Mouse (Mus musculus): ENCODE results near the gene Dpm2.
A peak's percentile ranks its signal among the peaks of the same experiment; 100 is the strongest.

The Dpm2 gene

DNA sequence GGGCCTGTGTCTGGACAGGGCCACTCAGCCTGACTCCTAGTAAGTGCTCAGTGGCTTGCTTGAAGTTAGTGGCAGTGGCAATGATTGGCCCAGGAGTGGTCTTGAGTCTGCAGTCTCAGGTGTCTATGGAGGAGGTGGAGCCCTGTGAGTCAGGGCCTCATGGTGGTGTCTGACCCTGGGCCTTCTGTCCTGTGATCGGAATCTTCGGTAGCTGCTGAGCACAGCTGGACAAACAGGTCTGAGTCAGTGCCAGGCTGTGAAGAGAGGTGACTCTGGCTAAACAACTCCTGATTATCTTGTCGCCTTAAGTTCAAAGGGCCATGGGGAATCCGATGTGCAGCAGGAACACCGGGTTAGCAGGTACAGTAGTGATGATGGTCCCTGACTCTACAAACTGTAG lies 23.3 kb upstream of the Dpm2 start:
- DNase-seq = no peak

- DNase-seq = peak in 1 of 2 experiments; percentile 59
These were observed 22.5 kb upstream of the Dpm2 start for GRCm38 (mm10) chr2:32547964-32548739.

DNA sequence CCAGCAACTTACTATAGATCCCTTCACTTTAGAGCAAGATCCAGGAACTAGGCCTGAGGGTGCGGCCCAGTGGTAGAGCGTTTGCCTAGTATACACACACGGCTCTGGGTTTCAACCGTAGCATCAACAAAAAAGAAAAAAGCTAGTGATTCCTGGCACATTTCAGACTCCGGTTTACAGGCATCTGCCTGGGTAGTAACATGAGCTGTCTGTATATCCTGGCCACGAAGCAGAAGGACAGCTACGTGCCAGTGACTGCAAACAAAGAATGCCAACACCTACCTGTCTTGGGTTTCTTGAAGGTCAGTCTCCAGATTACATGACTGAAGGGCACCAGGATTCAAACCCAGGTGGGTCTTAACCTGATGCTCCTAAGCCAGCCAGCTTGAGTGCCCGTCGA lies 21.5 kb upstream of the Dpm2 start:
- DNase-seq = no peak

DNA sequence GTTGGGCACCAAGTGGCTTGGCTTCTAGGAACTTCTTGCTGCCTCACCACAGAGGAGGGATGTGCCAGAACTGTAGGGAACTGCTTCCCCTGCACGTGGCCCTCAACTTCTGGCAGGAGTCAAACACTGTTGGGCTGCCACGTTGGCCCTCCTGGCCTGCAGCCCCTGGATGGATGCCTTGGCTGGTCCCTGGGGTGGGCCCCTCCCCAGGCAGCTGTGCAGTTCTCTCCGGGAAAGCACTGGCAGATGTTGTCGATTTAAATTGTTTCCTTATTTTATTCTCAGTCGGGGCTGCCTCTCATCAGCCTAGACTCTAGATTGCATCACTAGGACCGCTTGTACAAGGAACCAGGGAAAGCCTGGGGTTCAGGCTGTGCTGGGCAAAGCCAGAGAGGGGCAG lies 20.9 kb upstream of the Dpm2 start:
- DNase-seq = no peak

- no peak for DNase-seq
These were observed 19.4 kb upstream of the Dpm2 start for GRCm38 (mm10) chr2:32551236-32551635.

- DNase-seq = no peak
These were observed 17.0 kb upstream of the Dpm2 start for GRCm38 (mm10) chr2:32553592-32554148.

GRCm38 (mm10) chr2:32555484-32555883 lies 15.2 kb upstream of the Dpm2 start:
- no peak for DNase-seq

DNA sequence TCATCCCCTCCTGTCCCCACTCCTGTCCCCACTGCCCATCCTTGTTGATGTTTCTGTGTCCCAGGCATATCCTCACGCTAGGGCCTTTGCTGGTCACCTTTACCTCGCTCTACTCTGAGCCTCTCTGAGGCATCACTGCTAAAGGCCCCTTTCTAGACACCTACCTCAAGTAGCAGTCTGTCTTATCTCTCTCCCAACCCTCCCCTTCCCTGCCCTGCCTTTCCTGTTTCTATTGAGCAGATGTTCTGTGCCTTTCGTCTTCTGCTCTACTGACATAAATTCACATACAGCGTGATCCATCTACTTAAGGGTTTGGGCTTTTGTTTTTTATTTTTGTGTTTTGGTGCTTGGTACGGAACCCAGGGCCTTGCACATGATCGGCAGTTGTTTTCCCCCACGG lies 14.6 kb upstream of the Dpm2 start:
- DNase-seq = no peak

- DNase-seq = no peak
These were observed 11.1 kb upstream of the Dpm2 start for GRCm38 (mm10) chr2:32559570-32559969.

DNA sequence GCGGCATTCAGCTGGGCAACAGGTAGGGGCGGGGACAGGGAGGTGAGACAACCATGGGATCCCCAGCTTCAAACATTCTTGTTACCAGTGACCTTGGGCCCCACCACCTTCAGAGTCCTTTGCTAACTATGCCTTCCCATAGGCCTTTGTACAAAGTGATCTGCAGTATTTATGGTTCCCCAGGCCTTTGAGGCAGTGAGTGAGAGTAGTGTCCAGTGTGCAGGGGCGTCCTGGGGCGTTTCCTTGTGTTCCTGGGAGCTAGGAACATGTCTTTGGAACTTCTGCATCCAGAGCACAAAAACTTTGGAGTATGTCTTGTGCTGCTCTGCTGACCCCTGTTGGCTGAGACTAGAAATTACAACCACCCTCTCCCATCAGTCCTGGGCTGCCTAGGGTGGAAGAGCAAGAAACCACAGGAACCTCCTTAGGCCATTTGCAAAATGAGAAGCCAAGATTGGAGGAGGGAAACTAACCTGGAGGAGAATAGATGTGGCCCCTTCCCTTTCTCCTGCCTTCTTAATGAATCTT lies 4.1 kb upstream of the Dpm2 start:
- peak; percentile 73 to 79 for DNase-seq

- DNase-seq = peak; percentile 56 to 79
These were observed 2.5 kb upstream of the Dpm2 start for GRCm38 (mm10) chr2:32568149-32568548.

GRCm38 (mm10) chr2:32568941-32569340 lies 1.7 kb upstream of the Dpm2 start:
- no peak for DNase-seq

DNA sequence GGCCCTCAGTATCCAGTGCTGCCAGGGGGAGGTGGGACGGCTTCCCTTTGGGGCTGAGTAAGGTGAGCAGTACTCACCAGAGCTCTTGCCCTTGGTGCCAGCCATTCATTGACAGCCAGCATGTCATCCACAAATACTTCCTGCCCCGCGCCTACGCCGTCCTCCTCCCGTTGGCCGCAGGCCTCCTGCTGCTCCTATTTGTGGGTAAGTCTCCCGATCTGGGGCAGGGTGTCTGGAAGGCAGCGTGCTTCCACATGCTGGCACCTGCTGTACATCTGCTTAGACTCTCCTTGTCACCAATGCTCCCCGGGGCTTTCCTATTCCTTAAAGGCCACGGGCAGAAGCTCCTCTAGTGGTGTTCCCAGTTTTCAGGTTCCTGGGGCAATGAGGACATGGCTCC lies 1.5 kb downstream of the Dpm2 start:
- no peak for DNase-seq

GRCm38 (mm10) chr2:32574497-32574896 lies 3.8 kb downstream of the Dpm2 start, which contains the start of gene Pip5kl1:
TSS of gene Pip5kl1 (plus strand) at chr2:32574797.
- DNase-seq = no peak

DNA sequence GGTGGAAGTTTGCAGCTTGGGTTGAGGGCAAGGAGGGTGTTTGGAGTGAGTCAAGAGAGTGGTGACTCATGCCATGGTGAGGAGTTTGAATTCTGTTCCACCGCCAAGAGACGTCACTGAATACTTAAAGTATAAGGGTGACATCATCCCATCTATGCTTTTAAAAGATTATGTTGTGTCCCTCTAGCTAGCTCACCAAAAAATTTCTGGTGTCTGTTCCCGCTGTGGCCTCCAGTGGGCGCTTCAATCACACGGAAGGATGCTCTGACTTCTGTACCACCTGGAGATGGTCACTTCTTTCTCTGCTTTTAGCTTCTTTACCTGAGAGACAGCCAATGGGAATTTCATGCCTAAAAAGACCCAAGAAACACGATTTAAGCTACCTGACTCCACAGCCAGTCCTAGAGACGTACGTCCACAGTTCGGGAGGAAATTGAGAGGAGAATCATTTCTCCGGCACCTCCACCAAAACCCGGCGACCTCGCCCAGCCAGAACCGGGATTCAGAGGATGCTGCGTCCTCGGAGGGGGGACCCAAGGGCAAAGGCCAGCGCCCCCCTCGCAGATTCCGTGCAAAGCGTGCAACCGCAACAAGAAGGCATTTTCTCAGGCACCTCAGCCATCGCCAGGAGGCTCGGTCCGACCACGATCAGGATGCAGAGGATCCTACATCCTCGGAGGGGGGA lies 4.4 kb downstream of the Dpm2 start:
- DNase-seq = peak; percentile 85 to 88

DNA sequence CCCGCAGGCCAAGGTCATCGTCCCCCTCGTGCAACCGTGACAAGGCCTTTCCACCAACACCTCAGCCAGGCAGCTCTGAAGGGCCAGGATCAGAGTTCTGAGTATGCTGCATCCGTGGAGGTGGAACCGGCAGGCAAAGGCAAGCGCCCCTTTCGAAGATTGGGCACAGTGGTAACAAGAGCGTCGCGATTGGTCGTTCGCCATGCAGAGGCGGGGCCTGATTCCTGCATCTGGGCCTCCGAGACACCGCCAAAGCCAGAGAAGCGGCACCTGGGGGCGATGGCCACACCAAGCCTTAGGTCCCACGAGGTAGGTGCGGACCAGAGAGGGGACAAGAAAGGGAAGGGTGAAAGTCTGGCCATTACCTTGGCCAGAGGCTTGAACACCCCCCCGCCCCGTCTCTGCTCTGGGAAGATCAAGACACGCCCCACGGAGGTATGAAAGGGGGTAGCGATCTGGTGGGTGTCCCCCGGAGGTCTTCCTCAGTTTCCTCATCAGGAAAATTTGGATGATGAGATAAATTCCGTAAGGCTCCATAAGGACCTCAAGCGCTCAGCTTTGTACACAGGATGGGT lies 5.0 kb downstream of the Dpm2 start, which contains the start of gene 9430097D07Rik:
TSS of gene 9430097D07Rik (minus strand) at position 99 of the 575 bp plus-strand sequence.
- peak; percentile 83 to 88 for DNase-seq

- no peak for DNase-seq
These were observed 5.9 kb downstream of the Dpm2 start for GRCm38 (mm10) chr2:32576532-32576931.

DNA sequence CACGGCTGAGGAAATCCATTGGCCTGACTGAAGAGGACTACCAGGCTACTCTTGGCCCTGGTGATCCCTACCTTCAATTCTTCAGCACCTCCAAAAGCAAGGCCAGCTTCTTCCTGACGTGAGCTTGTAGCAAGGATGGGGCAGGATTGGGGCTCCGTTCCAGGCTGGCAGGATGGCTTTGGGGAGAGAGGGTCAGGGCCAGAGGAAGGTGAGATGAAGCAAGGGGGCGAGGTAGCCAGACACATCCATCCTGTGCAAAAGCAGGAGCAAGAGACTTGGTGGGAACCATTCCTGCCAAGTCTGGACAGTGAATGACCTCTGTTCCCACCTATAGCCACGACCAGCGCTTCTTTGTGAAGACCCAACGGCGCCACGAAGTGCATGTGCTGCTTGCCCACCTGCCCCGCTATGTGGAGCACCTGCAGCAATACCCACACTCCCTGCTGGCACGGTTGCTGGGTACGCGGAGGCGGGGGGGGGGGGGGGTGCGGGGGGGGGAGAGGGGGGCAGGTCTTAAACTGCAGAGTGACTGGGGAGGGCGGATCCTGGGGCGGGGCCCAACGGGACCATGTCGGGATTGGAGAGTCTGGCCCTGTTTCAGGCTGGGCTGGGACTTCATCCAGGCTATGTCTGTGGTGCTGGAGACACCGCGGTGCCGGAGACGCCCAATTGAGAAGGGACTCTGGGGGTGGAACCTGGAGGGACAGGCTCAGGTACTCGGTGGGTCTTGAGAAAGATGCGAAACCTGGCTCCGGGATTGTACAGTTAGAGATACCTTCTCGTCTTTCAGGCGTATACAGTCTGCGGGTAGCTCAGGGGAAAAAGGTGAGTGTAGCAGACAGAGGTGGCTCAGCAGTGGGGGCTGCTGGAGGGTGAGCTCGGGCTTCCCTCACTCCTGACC lies 7.7 kb downstream of the Dpm2 start:
- peak in 1 of 2 experiments; percentile 73 for DNase-seq

DNA sequence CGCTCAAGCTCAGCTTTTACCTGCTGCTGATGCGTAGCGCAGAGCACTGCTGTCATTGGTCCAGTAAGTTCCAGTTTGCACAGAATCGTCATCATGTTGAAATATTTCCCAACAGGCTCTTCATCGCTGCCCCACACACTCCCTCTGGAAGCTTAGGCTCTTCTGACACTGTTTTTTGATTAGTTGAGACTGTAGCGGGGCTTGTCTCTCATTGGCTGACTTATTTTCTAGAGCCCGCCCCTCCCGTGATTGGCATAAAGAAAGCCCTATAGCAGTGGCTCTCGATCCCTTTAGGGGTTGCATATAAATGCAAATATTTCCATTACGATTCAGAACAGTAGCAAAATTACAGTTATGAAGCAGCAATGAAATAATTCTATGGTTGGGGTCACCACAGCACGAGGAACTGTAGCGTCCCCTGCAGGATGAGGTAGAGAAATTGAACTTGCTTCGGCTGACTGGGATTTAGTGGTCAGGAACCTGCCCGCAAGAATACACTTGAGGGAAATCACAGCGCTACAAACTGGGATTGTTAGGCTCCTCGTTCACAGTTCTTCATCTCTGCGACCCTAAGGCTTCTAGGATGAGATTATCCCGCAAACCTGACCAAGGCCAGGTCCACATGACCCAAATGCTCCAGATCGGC lies 10.9 kb downstream of the Dpm2 start:
- peak; percentile 79 to 85 for DNase-seq

GRCm38 (mm10) chr2:32582830-32583799 lies 12.5 kb downstream of the Dpm2 start:
- peak; percentile 85 to 88 for DNase-seq

All from cerebellum, postnatal 25 days (tissue).